Mouse (Mus musculus) adrenal gland, postnatal 4 days (tissue): ENCODE results near the gene Tmem174. TPM values are rescaled to one million over a fixed set of nuclear protein-coding genes. Genes with fewer than 3 reads are reported as not detected.

Source experiments
- DNase-seq, 2 experiments: peaks; one replicate each; pipeline ENCODE4 v3.0.0; 2021 to 2022; ENCODE audit warnings: low spot score in 2 of 2, mixed read lengths in 2 of 2
- total RNA-seq, 2 experiments: library from RNA; stranded (reverse); gene quantifications; 2 replicates each; pipeline ENCODE4 v1.2.3; 2021

The Tmem174 gene
- total RNA-seq, 2 experiments from 2014 or later = 0.34 to 13.4 TPM

DNA sequence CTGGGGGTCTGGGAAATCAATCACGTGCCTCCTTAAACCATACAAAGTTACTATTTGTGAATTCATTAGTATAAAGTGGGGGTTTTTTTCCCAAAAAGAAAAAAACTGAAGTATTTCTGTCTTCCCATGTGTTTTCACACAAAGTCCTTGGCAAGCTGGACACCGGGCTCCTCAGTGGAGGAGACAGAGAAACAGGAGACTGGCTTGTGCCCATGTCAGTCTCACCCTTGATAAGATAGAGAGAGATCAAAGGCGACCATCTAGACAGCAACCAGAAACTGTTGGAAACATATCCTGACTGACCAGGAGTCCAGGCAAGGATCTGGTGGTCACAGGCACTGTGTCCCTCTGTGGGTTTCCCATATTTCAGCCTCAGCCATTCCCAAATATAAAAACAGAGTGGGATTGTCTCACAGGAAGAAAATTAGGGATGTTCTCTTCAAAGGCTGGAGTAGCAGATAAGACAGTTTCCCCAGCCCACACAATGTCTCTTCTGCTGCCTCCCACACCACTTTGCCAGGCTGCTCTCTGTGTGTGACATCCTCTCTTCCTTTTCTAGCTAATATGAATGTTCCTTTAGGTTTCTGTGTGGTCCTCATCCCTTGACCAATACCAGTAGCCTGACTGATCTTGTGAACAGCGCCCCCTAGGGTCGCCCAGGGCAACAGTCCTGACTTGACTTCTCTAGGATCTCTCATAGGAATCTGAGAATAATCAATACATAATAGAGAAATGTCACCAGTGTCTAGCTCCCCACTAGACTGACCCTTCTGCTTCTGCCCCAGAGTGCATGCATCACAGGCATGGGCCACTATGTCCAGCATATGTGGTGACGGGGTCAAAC lies 3.3 kb downstream of the Tmem174 start:
- DNase-seq = no peak

DNA sequence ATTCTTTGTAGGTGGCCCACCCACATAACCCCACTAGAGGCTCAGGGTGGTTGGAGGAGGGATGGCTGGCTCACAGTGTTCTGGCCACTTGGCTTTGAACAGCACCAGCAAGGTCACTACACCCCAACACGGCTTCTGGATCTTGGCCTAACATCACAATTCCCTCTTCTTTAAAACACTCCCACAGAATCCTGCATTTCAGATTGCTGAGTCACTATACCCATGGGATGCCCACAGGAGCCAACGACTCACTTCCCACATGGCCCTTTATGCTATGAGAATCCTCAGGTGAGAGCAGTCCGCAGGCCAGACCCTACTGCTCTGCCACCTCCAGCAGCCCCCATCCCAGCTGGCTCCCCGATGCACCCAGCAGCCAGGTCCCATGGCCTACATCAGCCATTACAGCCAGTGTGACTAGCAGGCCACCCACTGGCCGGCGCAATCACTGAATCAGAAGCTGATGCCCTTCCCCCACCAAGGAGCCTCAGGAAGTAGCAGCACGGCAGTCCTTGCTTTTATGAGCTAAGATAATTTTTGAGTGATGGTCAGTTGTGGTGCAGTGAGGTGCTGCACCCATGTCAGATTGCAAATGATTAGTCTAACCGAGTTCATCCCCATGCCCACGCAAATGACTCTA lies 4.8 kb downstream of the Tmem174 start:
- DNase-seq = no peak

DNA sequence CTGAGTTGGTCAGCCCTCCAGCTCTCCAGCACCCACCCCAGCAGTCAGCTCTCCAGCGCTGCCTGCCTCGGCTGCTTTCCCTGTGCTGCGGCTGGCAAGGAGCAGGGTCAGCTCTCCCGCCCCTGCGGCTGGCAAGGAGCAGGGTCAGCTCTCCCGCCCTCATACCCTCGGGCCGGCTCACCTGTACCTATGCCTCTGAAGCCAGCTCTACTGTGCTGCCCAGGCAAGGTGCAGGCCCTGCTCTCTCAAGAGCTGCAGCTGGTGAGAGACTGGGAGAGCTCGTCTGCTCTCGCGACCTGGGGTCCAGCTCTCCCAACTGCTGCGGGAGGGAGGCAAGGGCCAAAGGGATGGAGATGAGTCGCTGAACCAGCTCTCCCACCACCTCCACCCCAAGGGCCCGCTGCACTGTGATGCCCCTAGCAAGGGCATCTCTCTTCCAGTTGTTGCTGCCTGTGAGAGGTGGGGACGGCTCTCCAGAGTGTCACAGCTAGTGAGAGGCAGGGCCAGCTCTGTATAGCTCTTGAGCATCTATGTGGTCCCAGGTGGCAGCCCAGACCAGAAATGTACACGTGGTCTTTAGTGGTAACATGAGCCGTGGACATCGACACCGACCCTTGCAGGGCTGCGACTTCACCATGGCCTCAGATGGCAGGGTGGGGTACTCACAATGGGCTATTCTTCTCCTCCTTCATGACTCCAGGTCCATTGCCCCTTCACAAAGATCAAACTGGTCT lies 5.9 kb downstream of the Tmem174 start:
- no peak for DNase-seq

DNA sequence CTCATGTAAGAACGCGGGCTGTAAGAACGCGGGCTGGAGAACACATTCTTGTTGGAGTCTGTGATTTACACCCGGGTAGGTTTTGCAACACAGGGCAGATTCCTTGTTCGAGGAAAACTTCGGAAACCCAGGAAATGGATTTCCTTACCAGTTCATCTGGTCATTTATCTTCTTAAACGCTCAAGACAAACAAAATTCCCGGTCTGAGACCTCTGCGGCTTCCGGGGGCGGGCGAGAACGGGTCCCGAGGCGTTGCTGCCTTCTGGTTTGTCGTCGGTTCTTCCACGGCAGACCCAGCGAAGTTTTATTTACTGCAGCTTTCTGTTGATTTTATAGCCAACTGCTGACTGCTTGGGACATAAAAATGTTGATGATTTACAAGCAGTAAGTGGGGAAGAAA lies 10.5 kb downstream of the Tmem174 start:
- DNase-seq = no peak

DNA sequence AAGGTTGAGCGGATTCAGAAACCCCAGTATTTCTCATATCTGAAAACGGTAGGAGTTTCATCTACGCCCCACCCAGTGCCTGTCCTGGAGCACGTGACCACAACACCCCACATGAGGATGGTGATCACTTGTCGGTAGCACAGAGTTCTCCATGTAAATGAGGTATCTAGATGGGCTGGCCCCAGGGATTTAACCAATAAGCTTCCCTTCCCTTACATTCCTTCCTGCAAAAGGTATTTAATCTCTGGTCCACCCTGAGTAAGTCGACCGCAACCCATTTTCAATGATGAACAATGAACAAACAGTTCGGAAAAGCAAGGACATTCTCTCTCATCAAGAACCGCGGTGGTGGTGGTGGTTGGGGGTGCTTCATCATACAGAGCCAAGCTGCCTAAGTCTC lies 12.7 kb downstream of the Tmem174 start:
- no peak for DNase-seq

DNA sequence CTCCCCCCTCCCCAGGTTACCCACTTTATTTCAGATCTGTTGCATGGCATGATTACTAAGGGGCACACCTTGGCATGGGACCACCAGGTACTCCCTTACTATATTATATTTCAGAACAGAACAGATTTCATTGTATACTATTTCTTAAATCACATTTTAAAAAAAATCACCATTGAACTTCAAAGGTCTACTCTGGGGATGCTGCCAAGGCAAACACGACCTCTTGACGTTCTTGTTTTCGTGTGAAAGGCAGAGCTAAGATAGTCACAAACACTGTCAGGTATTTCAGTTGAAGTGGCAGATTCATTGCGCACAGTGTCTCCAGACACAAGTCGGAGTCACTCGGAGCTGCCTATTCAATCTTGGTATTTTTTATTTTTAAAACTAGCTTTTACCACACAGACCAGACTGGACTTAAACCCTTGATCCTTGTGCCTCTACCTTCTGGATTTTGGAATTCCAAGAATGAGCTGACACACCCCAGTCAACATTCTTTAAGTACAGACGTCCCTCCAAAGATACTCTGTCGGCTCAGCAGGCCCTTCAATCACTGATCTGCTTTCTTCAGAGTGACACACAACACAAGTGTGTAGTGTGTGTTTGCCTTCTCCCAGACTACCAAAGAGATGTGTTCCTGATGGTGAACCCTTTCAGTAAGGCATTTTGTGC lies 14.2 kb downstream of the Tmem174 start:
- DNase-seq = no peak

DNA sequence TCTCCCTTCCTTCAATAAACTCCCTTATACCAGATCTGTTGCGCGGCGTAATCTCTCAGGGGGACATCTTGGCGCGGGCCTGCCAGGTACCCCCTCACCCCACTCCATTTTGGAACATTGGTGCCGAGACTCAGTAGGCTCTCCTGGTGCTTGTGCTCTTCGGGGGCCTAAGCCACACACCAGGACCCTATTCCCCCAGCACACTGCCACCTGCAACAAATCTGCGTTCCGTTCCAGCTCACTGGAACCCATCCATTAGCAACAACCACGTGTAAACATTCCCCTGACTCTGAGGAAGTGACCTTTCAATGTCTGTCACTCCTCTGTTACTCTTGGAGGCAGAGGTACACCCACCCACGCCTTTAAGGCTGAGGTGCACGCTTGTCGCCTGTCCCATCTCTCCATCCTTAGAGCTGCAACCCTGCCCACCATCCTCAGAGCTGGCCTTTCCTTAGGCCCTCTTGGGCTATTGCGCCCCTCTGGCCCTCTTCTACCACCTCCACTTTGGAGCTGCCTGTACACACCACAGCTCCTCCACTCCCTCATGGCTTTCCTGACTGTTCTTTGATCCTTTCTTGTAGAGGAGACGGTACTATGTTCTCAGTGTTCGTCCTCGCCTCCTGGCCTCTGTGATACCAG lies 19.7 kb downstream of the Tmem174 start:
- DNase-seq = no peak

DNA sequence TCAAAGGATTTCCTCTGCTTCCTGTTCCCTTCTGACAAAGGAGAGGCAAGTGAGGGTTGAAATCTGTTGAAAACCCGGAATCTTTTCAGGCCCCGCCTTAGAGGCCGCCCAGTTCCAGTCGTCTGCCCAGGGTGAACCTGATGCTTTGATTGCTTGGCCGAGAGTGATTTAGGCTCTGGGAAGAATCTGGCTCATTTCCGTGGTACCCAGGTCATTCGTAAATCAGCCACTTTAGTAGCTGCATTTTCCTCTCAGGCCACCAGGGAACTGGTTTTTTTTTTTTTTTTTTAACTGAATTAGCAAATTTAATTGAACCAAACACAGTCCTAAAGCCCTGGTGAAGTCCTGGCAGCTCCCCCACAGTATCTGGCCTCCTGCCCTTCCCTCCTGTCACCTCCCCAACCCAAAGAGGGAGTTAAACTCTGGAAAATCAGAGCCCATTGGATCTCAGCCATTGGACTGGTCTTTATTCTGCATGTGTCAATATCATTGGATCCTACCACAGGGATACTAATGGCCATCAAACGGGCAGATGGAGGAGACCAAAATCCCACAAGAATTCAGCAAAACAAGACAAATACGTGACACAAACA lies 29.2 kb downstream of the Tmem174 start:
- no peak for DNase-seq

DNA sequence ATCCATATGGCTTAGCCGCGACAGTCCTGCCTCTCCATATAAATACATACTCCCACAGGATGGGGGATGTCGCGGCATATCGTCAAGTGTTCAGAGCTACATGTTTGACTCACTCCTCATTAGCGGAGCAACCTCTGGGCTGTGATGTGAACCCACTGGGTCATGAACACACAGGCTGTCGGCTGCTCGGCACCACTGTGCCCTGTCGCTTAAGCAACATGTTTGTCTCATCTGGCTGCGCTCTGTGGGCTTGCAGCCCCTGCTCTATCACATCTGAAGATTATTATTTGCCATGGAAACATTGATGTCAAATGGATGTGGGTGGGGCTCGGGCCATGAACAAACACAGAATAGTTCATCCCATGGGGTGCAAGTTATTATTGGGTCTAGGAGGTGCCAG lies 33.4 kb downstream of the Tmem174 start:
- DNase-seq = no peak

DNA sequence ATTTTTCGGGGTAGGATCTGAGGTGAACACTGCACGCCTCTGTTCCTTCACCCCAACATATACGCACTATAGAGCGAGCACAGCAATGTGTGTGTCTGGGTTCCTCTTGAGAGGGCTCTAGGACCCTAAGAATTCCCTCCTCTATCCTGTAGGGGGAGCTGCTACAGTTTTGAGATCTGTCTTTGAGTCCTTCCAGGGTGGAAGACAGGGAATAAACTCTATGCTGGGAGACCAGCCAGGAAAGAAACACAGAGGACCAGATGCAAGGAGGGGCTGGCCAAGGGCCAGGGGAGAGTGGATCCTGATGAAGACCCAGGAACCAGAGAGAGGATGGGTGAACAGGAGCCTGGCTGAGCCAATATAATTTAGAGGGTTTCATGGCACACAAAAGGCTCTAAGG lies 40.5 kb downstream of the Tmem174 start:
- DNase-seq = no peak

DNA sequence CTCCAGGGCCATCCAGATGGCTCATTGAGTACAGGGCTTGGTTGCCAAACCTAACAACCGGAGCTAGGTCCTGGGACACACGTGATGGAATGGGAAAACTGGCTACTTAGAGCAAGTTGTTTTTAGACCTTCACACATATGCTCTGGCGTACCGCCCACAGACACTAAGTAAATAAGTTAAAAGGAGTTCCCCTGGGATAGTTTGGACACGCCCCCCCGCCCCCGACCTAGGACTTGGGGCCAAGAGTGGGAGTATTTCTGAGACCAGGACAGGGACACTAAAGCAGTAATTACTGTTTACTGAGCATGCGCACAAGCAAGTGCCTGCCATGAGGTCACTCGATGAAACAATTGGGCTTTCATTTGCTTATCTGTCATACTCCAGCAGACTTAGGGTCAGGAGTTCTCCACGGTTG lies 42.5 kb downstream of the Tmem174 start:
- no peak for DNase-seq

DNA sequence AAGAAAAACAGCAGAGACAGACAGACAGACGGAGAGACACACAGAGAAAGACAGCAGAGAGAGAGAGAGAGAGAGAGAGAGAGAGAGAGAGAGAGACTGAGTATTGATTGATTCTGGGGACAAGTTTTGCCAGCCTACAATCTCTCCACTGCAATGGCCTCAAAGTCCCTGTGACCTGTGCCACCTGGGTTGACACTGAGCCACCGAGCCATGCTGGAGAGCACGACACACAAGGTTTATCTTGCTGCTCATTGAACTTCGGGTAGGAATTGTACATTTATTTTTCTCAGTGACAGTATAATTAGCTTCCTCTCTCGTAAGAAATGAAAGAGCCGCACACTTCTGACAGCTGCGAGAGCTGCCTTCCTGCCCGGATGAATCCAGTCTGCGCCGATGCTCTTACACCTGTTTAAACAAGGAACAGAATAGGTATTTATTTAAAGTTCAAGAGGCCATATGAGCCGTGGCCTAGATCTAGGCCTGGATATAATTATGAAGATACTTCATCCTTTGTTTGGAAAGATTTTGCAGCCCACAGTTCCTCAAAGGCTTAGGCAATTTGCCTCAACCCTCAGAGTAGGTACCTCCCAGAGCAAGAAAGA lies 43.2 kb downstream of the Tmem174 start:
- DNase-seq = no peak

DNA sequence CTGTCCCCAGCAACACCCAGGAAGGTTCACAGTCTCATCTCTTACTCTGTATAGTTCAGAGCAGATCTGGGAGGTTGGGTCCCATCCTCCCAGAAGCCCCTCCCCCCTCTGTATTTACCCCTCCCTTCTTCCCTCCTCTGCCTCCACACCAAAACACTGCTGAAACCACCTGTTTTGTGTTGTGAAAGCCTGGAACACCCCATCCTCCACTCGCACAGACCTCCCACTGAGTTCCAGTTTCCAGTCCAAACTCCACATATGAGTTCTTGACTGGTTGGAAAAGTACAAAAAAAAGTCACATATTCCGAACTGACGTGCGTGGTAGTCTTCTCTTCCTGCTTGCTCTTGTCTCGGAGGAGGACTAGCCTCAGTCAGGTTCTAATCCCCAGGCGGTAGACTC lies 45.8 kb downstream of the Tmem174 start:
- no peak for DNase-seq

DNA sequence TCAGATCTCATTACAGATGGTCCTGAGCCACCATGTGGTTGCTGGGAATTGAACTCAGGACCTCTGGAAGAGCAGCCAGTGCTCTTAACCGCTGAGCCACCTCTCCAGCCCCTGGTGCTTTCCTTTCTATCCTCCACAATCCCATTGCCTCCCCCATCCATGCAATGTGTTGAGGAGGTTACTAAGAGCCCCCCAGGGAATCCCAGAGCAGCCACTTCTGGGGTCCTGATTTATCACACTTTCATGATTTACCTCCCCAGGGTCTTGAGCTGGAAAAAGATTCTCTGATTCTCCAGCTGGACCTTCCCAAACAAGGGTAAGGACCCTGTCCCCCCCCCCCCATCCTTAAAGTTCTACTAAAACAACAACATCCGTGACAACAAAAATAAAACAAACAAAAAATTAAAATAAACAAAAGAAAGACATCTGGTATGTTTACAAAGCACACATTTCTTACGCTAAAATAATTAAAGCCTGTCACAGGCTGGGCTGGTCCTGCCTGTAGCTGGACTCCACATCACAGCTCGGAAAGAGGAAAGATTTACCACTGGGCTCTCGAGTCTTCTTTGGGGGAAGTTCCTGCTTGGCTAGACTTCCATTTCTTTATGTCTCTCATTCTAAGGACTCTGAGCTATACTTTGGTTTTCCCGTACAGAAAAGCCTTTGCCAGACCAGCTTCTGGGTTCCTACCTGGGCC lies 46.4 kb downstream of the Tmem174 start:
- DNase-seq = no peak

DNA sequence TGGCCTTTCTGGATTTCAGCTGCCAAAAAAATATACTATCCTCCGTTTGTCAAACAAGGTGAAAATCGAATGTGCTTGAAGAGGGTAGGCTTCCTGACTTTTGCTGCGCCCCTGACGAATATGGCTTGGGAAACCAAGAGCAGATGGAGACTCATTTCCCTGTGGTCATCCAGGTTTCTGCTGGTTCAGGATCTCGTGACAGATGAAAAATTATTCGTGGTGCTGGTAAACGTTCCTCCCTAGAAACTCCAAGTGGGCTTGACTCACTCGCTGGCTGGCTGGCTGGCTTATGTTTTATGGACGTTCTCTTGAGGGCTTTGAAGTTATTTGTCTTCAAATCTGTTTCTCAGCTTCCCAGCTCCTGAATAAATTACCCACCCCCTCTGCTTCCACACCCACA lies 47.6 kb downstream of the Tmem174 start:
- no peak for DNase-seq

DNA sequence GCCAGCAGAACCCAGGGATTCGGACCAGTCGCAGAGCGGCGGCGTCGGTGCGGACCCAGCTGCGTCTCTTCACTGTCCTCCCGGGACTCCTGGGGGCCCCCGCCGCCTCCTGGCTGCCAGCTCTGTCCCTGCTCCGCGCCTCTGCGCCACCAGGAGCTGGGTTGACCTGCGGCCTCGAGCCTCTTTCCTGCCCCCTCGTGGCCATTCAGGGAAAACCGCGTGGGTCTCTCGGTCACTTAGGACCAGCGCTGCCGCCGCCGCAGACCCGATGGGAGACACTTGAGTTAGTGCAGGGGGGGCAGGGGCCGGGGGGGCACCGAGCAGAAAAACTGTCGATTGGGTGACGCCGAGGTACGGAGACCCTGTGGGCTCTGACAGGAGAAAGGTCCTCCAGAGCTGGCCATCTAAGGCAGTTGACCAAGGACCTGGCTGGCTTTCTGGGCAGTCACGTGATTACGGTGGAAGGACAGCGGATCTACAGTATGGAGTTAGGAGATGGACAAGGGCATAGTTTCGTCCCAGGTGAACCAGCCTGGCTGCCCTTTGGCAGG lies 48.2 kb downstream of the Tmem174 start:
- DNase-seq = peak; percentile 54 to 66

DNA sequence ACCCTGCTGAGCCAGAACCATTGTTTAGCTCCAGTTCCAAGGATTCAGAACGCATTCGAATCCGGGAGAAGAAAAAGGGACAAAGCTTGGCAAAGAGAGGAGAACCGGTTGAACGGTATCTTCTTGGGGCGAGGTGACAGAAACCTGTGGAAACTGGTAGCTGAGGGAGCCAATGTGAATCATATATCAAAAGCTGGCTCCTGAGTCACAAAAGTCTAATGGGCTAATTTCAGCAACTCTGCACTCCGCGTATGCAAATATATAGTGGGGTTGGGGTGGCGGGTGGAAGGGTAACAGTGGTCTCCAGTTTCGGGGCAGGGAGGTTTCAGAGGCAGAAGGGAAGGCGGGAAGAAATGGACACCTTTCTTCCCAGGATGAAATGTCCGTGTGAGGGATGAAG lies 48.7 kb downstream of the Tmem174 start:
- DNase-seq = no peak

DNA sequence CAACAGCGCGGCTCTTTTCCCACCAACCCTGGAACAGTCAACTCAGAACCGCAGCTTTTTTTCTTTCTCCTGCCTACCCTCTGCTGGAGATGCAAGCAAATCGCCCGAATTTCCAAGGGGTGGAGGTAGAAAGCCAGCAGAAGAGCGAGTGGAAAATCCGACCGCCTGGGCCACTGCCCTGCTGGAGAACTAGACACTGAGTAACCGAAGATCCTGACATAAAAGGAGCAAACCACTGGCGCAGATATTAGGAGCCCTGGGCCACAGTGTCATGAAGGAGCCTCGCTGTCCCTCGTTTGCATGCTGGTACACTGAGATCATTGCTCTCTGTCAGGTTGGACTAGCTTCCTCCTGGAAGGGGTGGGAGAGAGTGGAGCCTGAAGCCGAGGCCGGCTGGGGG lies 49.6 kb downstream of the Tmem174 start:
- DNase-seq = no peak

DNA sequence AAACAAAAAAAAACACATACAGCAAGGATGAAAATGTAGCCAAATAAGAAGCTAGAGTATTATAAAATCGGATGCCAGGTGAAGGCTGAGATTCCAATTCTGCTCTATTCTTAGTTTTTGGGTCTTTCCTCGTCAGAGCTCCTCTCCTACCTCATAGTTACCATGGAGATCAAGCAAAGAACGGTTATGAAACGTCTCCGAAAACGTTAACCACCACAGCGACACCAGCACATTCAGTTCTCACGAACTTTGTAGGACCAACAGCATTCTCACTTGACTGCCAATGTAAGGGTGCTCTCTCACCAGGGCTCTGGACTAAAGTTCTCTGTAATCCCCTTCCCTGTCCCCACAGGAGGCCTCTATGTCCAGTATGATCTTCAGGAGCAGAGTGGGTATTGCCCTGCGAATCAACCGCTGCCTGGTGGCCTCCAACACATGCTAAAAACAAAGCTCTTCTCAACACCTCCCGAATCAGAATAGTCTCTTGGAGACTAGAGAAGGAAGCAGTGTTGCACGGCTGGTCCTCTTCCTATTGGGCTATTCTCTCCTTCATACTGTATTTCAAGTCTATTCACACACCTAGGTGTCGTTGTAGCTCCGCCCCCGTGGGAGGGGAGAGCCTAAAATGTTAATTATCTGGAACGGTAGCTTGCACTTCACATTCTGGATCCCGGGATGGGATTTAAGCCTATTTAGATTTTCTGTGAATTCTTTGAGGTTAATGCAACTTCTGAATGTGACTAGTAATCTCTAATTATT lies 50.2 kb downstream of the Tmem174 start:
- no peak for DNase-seq
